Mouse (Mus musculus) T-helper 1 cell (primary cell): ENCODE results near the gene Fam167b.
"Not testable (repeated sequence)": the region's sequence is repeated elsewhere in the genome, so short reads cannot be mapped to it uniquely, and the experiment has no call there.

Experiments
- in situ Hi-C: fragments of 300-600 bp; cut with MboI, MseI; formaldehyde crosslinking; loops from one replicate; pipeline ENCODE4 v1.15.1; 2025; ENCODE audit warnings: high pct_unique_total_duplicates

The Fam167b gene

DNA sequence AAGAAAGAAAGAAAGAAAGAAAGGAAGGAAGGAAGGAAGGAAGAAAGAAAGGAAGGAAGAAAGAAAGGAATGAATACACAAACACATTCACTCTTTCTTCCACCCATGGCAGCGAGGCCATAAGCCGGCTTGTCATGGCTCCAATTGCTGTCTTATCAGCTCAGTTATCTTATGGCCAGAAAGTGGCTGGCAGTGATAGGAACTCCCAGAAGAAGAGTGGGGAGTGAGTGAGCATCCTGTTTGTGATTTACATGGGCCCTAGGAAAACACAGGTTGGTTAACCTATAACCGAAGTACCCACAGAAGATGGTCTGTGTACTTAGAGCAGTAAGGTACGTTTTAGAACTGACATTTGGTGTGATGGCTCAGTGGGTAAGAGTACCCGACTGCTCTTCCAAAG lies 17.2 kb downstream of the Fam167b start:
- in situ Hi-C loops = loop anchor here (10.0 kb wide), 1 partner anchor 254 kb away; the partner anchor contains the start of gene Ptp4a2

DNA sequence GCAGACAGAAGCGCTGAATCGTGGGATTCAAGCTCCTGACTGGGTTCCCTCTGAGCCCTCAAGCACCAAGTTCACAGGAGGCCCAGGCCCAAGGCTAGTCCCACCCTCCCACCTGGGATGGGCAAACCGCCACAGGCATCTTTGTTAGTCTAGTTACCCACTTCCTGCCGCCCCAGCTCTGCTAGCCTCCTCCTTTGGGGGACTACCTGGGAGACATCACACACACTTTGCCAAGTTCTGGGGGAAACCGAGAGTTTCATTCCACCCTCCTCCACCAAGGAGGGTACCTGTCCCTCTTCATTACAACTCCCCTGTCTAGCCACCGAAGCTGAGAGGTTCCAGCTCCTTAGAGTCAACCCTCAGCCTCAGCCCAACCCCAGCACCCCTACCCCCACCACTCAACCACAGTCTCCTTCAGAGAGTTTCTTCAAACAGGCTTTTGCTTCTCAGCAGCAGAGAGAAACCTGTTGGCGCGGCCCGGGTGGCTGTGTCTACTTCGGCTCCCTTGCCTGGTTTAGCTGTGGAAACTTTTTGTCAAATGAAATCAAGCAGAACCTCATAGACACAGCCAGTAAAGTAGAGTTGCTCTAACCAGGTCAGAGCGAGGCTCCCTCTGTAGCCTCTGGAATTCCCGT lies 19.9 kb downstream of the Fam167b start:
- in situ Hi-C loops = no loop called here

- in situ Hi-C loops = no loop called here
These were observed 21.0 kb downstream of the Fam167b start for GRCm38 (mm10) chr4:129557256-129557808.

DNA sequence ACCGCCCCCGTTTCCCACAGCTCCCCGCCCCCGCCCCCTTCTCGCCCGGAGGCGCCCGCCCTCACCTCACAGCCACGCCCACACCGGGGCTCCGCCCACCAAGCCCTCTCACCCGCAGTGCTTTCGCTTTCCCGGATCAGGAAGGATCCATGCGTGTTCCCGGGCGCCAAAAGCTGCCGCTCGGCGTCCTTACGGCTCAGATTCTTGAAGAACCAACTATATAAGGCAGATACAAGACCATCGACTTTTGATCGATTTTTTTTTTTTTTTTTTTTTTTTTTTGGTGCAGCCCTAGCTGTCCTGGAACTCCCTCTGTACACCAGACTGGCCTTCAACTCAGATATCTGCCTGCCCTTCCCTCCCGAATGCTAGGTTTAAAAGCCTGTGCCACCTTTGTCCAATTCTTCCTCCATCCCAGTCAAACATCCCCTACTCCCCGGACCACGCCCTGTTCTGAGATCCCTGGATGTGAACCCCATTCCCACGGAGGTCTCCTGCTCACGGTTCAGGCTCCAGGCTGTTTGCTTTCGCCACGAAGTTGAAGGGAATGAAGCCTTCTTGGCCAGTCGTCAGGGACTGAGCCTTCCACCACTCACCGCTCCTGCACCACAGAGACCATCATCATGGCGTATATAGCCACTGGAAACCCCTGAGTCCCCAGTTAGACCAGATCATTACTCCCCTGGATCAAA lies 21.7 kb downstream of the Fam167b start:
- in situ Hi-C loops = no loop called here

DNA sequence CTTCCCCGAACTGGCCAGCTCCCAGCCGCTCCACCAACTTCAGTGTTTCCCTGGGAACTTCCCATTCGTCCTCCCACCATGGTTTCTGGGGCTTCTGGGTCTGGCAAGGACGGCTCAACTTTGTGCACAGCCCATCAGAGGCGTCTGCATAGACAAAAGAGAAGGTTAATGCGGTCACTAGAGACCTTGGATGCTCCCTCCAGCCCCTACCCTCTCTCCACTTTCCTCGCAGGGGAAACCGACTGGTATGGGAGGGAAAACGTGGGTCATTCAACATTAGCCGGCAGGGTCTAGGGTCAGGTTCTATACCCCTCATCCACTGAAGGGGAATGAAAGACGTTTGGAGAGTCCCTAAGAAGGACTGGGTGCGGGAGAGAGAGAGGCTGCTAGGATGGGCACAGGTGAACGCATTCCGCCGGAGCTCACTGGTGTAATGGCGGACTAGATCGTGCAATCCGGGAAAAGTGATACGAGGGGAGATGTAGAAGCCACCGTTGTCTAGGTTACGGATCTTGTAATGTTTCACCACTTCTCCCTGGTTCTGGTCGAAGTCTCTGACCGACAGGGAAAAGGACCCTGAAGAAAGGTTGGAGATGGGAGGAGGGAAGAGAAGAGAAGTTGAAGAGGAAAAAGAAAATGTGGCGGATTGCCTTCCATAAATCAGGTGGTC lies 22.4 kb downstream of the Fam167b start:
- in situ Hi-C loops = no loop called here

DNA sequence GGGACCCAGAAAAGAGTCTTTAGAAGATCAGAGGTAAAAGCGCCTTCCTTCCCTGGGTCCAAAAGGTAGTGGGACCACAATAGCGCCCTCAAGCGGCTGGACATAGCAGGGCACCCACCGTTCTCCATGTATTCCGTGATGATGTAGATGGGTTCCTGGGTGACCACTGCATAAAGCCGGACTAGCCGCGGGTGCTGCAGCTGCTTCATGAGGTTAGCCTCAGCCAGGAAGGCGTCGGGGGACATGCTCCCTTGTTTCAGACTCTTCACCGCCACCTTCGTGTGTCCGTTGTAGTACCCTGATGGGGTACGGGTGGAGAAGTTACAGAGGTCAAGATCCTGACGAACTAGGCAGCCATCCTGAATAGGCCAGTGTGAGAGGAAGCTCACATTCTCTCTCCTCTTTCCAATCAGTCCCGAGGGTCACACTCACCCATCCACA lies 22.9 kb downstream of the Fam167b start:
- in situ Hi-C loops = no loop called here

- in situ Hi-C loops = not testable (repeated sequence)
These were observed 23.8 kb downstream of the Fam167b start for GRCm38 (mm10) chr4:129554512-129554911.

DNA sequence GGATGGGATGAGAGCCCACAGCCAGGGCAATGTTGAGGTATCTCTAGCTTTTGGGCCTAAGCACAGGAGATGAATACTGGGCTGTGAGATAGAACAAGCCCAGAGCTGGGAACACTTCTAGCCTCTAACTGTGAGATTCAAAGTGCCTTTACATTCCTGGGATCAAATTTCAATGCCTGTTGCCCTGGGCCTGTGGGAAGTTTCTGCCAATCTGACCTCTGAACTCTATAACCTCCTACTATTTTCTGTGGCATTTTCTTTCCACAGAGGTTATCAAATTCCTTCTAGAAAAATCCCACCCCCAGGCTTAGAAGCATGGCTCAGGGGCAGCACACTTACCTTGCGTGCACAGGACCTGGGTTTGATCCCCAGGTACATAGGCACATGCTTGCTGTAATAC lies 28.1 kb downstream of the Fam167b start:
- in situ Hi-C loops = no loop called here

- in situ Hi-C loops = loop anchor here (5.0 kb wide), 1 partner anchor 63 kb away; the partner anchor contains the start of gene Dcdc2b
These were observed 29.0 kb downstream of the Fam167b start for GRCm38 (mm10) chr4:129549306-129549705.

DNA sequence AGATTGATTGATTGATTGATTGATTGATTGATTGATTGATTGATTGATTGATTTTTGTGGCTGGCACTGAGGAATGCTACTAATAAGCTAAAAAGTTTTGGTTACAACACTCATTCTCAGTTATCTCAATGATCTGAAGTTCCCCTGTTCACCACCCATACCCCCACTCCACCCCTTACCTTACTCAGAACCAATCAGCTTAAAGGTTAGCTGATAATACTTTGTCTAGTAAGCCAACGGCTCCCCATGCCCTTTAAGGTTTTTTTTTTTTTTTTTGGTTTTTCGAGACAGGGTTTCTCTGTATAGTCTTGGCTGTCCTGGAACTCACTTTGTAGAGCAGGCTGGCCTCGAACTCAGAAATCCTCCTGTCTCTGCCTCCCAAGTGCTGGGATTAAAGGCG lies 30.7 kb downstream of the Fam167b start:
- in situ Hi-C loops = loop anchor here (5.0 kb wide), 1 partner anchor 65 kb away; the partner anchor contains the start of gene Dcdc2b

DNA sequence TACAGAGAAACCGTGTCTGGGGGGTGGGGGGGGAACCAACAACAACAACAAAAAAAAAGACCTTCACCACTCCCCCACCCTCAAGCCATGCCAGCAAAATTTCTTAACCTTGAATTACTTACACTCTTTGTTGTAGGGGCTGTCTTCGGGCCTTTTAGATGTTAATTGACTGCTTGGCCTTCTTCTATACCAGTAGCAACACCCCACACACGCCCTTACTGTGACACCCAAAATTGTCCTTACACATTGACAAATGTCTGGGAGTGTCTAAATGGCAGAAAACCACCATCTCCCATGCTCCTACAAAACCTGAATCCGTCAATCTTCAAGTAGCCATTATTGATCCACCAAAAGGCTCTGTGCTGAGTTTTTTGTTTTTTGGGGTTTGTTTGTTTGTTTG lies 34.2 kb downstream of the Fam167b start:
- in situ Hi-C loops = no loop called here

- in situ Hi-C loops = no loop called here
These were observed 35.7 kb downstream of the Fam167b start, which contains the start of gene Hdac1 for GRCm38 (mm10) chr4:129542592-129543141. TSS of gene Hdac1 (minus strand) at chr4:129542713.

DNA sequence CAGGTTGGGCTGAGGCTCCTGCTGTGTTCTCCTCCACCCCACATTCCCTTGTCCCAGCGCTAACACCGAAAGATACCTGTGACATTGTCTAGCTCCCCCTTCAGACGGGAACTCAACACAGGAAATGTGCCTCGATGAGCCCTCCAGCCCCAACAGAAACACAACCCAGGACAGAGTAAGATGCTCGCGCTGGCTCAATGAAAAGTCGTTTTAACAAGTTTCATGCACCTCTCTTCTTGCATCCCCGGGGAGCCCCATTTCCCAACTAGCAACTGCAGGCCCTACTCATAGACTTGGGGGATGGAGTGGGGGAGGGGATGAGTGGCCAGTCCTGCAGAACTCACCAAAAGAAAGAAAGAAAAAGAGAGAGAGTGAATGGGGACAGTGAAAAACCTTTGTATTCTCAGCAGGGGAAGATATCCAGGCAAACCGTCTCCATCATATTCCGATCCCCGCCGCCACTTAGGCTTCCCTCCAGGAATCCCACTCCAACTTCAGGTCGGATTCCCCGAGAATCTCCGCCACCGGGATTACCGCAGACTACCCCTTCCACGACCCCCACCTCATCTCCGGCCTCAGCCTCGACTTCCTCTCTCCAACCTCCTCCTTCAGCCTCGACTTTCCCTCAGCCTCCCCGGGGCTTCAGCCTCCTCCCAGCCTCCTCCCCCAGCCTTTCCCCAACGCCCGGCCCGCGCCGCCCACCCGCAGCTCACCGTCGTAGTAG lies 36.3 kb downstream of the Fam167b start:
- in situ Hi-C loops = no loop called here

- in situ Hi-C loops = no loop called here
These were observed 38.3 kb downstream of the Fam167b start for GRCm38 (mm10) chr4:129540012-129540411.

GRCm38 (mm10) chr4:129528901-129529300 lies 49.4 kb downstream of the Fam167b start:
- in situ Hi-C loops = not testable (repeated sequence)
